ENCODE assay signal across 20 mouse cellular contexts in genomic region chr13:108952911-108953310, GRCm38 (mm10).
"Had no signal": no experiment of that assay in that cellular context is flagged by ENCODE, and none has a peak within 500 bp of the region (broad histone marks: within the 10 kb centered on the region; RNA-seq: fewer than 3 reads in every experiment).

No protein-coding gene starts in this region.

- H3K4me2 ChIP-seq: limb, embryonic 13.5 days; liver, embryonic 12.5 days; liver, embryonic 15.5 days; lung, embryonic 15.5 days; midbrain, embryonic 11.5 days; neural tube, embryonic 12.5 days; neural tube, embryonic 15.5 days; stomach, embryonic 15.5 days had no signal

- H3K27me3 ChIP-seq: limb, embryonic 13.5 days; liver, embryonic 12.5 days; liver, embryonic 15.5 days; lung, embryonic 15.5 days; neural tube, embryonic 12.5 days; neural tube, embryonic 15.5 days; stomach, embryonic 15.5 days had no signal

- H3K36me3 ChIP-seq: limb, embryonic 10.5 days; limb, embryonic 13.5 days; liver, embryonic 12.5 days; liver, embryonic 15.5 days; lung, embryonic 15.5 days; neural tube, embryonic 12.5 days; neural tube, embryonic 15.5 days; stomach, embryonic 15.5 days had no signal

- H3K27ac ChIP-seq: limb, embryonic 10.5 days; limb, embryonic 13.5 days; liver, embryonic 12.5 days; liver, embryonic 15.5 days; lung, embryonic 15.5 days; neural tube, embryonic 12.5 days; neural tube, embryonic 15.5 days; stomach, embryonic 15.5 days had no signal

- H3K4me3 ChIP-seq: limb, embryonic 10.5 days; limb, embryonic 13.5 days; liver, embryonic 12.5 days; liver, embryonic 15.5 days; lung, embryonic 15.5 days; neural tube, embryonic 12.5 days; neural tube, embryonic 15.5 days; stomach, embryonic 15.5 days had no signal

- H3K4me1 ChIP-seq: limb, embryonic 10.5 days; limb, embryonic 13.5 days; liver, embryonic 12.5 days; liver, embryonic 15.5 days; lung, embryonic 15.5 days; neural tube, embryonic 12.5 days; neural tube, embryonic 15.5 days; stomach, embryonic 15.5 days had no signal

- ATAC-seq: hindbrain, embryonic 16.5 days; intestine, embryonic 16.5 days; liver, embryonic 12.5 days had no signal

- DNase-seq: liver; lung, adult 18-20 months; lung, postnatal 10 days; lung, postnatal 36 days; midbrain, embryonic 14.5 days; retina, postnatal 1 day; right cerebral cortex, postnatal 25 days; spleen, adult 18-20 months; thymus, postnatal 25 days had no signal

- H3K9ac ChIP-seq: limb, embryonic 13.5 days; liver, embryonic 12.5 days; liver, embryonic 15.5 days; lung, embryonic 15.5 days; neural tube, embryonic 12.5 days; neural tube, embryonic 15.5 days; stomach, embryonic 15.5 days had no signal

- H3K9me3 ChIP-seq: limb, embryonic 10.5 days; limb, embryonic 13.5 days; liver, embryonic 12.5 days; liver, embryonic 15.5 days; lung, embryonic 15.5 days; neural tube, embryonic 12.5 days; neural tube, embryonic 15.5 days; stomach, embryonic 15.5 days had no signal
